Mouse (Mus musculus) heart, embryonic 16.5 days (tissue): ENCODE data around the gene Ccl28. TPM values are rescaled to one million over a fixed set of nuclear protein-coding genes. Genes with fewer than 3 reads are reported as not detected.
"Not testable (repeated sequence)": the region's sequence is repeated elsewhere in the genome, so short reads cannot be mapped to it uniquely, and the experiment has no call there.

Source experiments
- ATAC-seq: fragments of 200-750 bp; cut with Nextera tagmentation; replicated peaks from 2 replicates; pipeline ENCODE4 v1.8.0; 2017; ENCODE audit warnings: moderate number of reproducible peaks; ENCODE audit not compliant: insufficient read depth, low FRiP score; ENCODE audit errors: extremely low read depth
- H3K27ac ChIP-seq: fragments of 300-500 bp; sonication (generic); 2 replicates; pipeline ENCODE4 v1.5.1; 2014; ENCODE audit warnings: mild to moderate bottlenecking, low read length, control low read depth, moderate library complexity
- H3K27me3 ChIP-seq: fragments of 300-500 bp; sonication (generic); 2 replicates; pipeline ENCODE4 v1.6.1; 2014; ENCODE audit warnings: low read length, mixed read lengths; ENCODE audit not compliant: control insufficient read depth, insufficient read depth
- H3K36me3 ChIP-seq: fragments of 300-500 bp; sonication (generic); 2 replicates; pipeline ENCODE4 v1.6.1; 2014; ENCODE audit not compliant: control insufficient read depth, insufficient read depth
- H3K4me1 ChIP-seq: fragments of 300-500 bp; sonication (generic); 2 replicates; pipeline ENCODE4 v1.6.1; 2014; ENCODE audit warnings: low read length, mixed read lengths; ENCODE audit not compliant: control insufficient read depth, insufficient read depth
- H3K4me2 ChIP-seq: fragments of 300-500 bp; sonication (generic); 2 replicates; pipeline ENCODE4 v1.6.1; 2014; ENCODE audit warnings: low read depth, mild to moderate bottlenecking, control low read depth, low read length
- H3K4me3 ChIP-seq: fragments of 300-500 bp; sonication (generic); 2 replicates; pipeline ENCODE4 v1.5.1; 2014; ENCODE audit warnings: mild to moderate bottlenecking, control low read depth, low read length
- H3K9ac ChIP-seq: fragments of 300-500 bp; sonication (generic); 2 replicates; pipeline ENCODE4 v1.6.1; 2014; ENCODE audit warnings: low read length, control low read depth
- H3K9me3 ChIP-seq: fragments of 300-500 bp; sonication (generic); replicated peaks from 2 replicates; pipeline ENCODE4 v1.6.1; 2016; ENCODE audit warnings: low read length; ENCODE audit not compliant: control insufficient read depth
- WGBS: fragments of 180-500 bp; shearing (Covaris S2); extraction: QIAGEN DNeasy Blood & Tissue Kit; methylation state at CpG from one replicate; pipeline ENCODE4 v1.1.7; 2014; 5-methylcytosine and 5-hydroxymethylcytosine counted together
- polyA plus RNA-seq: library from polyadenylated mRNA; unstranded; fragments of >200 nt; fragmentation: Nextera tagmentation; extraction: Ambion mirVana; gene quantifications from 2 replicates; pipeline ENCODE4 v1.2.1, GENCODE M21; 2015

Gene Ccl28
- polyA plus RNA-seq = not detected in 2 replicates

- Histone ChIP-seq H3K27me3 (no peaks in the 10 kb centered on the region), H3K9ac (no peak within 1 kb of the TSS), H3K27ac (no peak within 1 kb of the TSS), H3K4me2 (no peak within 1 kb of the TSS), H3K4me1 (no peaks in the 10 kb centered on the region), H3K9me3 (no peaks in the 10 kb centered on the region), H3K4me3 (no peak within 1 kb of the TSS), H3K36me3 (no peaks in the 10 kb centered on the region)
- 85% methylated on average over 6 of the region's 6 CpGs for WGBS
- no peak for ATAC-seq
Measured at GRCm38 (mm10) chr13:119623634-119624033, at the start of gene Ccl28. Ccl28 (plus strand) TSS chr13:119623819.

GRCm38 (mm10) chr13:119596321-119597211 is 27.1 kb upstream of the Ccl28 start:
- not testable (repeated sequence) for H3K4me1 ChIP-seq, H3K27ac ChIP-seq, H3K27me3 ChIP-seq, H3K9ac ChIP-seq, H3K4me3 ChIP-seq, H3K4me2 ChIP-seq, H3K36me3 ChIP-seq
- ATAC-seq = peak; percentile 87
- 72% methylated on average over 14 of the region's 16 CpGs for WGBS
- H3K9me3 ChIP-seq = peaks cover 13% of the 10 kb centered on the region

DNA sequence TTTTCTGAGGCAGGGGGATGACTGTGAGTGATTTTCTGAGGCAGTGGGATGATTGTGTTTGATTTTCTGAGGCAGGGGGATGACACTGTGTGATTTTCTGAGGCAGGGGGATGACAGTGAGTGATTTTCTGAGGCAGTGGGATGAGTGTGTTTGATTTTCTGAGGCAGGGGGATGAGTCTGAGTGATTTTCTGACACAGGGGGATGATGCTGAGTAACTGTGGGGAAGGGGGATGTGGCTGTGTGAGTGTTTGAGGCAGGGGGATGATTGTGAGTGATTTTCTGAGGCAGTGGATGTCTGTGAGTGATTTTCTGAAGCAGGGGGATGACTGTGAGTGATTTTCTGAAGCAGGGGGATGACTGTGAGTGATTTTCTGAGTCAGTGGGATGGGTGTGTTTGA is 25.2 kb upstream of the Ccl28 start:
- H3K27ac ChIP-seq, H3K4me2 ChIP-seq, H3K36me3 ChIP-seq, H3K27me3 ChIP-seq, H3K4me3 ChIP-seq, ATAC-seq, H3K4me1 ChIP-seq, H3K9ac ChIP-seq: not testable (repeated sequence)
- peaks cover 13% of the 10 kb centered on the region for H3K9me3 ChIP-seq

DNA sequence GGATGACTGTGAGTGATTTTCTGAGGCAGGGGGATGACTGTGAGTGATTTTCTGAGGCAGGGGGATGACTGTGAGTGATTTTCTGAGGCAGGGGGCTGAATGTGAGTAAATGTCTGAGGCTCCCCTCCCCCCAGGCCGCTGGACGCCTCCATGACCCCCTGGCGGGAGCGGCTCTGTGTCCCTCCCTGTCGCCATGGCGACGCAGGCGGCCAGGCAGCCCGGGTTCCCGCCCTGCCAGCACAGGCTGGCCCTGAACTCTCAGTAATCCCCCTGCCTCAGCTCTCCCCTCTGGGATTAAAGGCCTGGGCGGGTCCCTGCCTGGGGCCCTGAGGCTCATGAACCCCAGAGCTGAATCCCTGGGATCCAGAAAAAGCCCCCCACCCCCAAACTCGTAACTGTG is 24.6 kb upstream of the Ccl28 start:
- H3K36me3 ChIP-seq, H3K9ac ChIP-seq, H3K4me1 ChIP-seq, H3K27me3 ChIP-seq, ATAC-seq, H3K4me3 ChIP-seq, H3K27ac ChIP-seq, H3K4me2 ChIP-seq: not testable (repeated sequence)
- H3K9me3 ChIP-seq = peaks cover 17% of the 10 kb centered on the region
- 82% methylated on average over 12 of the region's 12 CpGs for WGBS

DNA sequence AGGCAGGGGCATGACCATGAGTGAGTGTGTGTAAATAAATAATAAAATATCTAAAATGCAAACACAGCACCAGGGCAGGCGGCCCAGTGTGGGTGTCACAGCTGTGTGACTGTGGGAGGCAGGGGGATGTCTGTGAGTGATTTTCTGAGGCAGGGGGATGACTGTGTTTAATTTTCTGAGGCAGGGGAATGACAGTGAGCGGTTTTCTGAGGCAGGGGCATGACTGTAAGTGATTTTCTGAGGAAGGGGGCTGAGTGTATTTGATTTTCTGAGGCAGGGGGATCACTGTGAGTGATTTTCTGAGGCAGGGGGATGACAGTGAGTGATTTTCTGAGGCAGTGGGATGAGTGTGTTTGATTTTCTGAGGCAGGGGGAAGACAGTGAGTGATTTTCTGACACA is 24.1 kb upstream of the Ccl28 start:
- H3K9ac ChIP-seq, H3K4me1 ChIP-seq, H3K27ac ChIP-seq, H3K4me2 ChIP-seq, H3K27me3 ChIP-seq, H3K4me3 ChIP-seq, ATAC-seq, H3K36me3 ChIP-seq: not testable (repeated sequence)
- WGBS = 65% methylated on average over 2 of the region's 2 CpGs
- H3K9me3 ChIP-seq = peaks cover 17% of the 10 kb centered on the region

- ATAC-seq, H3K4me2 ChIP-seq, H3K27ac ChIP-seq, H3K36me3 ChIP-seq, H3K4me1 ChIP-seq, H3K9ac ChIP-seq, H3K4me3 ChIP-seq, H3K27me3 ChIP-seq: not testable (repeated sequence)
- H3K9me3 ChIP-seq = peaks cover 17% of the 10 kb centered on the region
Measured at GRCm38 (mm10) chr13:119600166-119600565, 23.5 kb upstream of the Ccl28 start.

DNA sequence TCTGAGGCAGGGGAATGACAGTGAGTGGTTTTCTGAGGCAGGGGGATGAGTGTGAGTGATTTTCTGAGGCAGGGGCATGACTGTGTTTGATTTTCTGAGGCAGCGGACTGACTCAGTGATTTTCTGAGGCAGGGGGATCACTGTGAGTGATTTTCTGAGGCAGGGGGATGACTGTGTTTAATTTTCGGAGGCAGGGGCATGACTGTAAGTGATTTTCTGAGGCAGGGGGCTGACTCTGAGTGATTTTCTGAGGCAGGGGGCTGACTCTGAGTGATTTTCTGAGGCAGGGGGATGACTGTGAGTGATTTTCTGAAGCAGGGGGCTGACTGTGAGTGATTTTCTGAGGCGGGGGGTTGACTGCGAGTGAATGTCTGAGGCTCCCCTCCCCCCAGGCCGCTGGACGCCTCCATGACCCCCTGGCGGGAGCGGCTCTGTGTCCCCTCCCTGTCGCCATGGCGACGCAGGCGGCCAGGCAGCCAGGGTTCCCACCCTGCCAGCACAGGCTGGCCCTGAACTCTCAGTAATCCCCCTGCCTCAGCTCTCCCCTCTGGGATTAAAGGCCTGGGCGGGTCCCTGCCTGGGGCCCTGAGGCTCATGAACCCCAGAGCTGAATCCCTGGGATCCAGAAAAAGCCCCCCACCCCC is 20.8 kb upstream of the Ccl28 start:
- H3K4me1 ChIP-seq, H3K9ac ChIP-seq, H3K36me3 ChIP-seq, H3K9me3 ChIP-seq, ATAC-seq, H3K27ac ChIP-seq, H3K4me3 ChIP-seq, H3K27me3 ChIP-seq, H3K4me2 ChIP-seq: not testable (repeated sequence)
- 43% methylated on average over 12 of the region's 13 CpGs for WGBS

- not testable (repeated sequence) for ATAC-seq, H3K36me3 ChIP-seq, H3K4me2 ChIP-seq, H3K9ac ChIP-seq, H3K27ac ChIP-seq, H3K27me3 ChIP-seq, H3K9me3 ChIP-seq, H3K4me3 ChIP-seq, H3K4me1 ChIP-seq
- WGBS = 91% methylated on average over 6 of the region's 8 CpGs
Measured at GRCm38 (mm10) chr13:119603890-119604289, 19.7 kb upstream of the Ccl28 start.

- H3K4me1 ChIP-seq, H3K27me3 ChIP-seq, H3K4me3 ChIP-seq, ATAC-seq, H3K36me3 ChIP-seq, H3K27ac ChIP-seq, H3K9ac ChIP-seq, H3K9me3 ChIP-seq, H3K4me2 ChIP-seq: not testable (repeated sequence)
- 88% methylated on average over 7 of the region's 9 CpGs for WGBS
Measured at GRCm38 (mm10) chr13:119604322-119604721, 19.3 kb upstream of the Ccl28 start.
